ENCODE assay signal across 15 mouse cellular contexts in the genomic region with DNA sequence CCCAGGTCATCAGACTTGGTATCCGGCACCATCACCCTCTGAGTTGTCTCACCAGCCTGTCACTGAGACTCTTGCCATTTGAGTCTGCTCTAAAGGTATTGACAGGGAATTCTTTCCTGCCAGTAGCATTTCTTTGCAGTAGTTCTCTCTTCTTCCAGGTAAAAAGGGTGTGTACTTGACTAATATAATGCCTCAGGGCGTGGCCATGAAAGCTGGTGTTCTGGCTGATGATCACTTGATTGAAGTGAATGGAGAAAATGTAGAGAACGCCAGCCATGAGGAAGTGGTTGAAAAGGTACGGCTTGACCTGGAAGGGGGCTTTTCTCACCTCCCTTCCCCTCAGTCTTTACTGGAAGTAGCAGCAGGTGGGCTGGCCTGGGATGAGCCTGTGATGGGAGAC.
DNase-seq lines count a peak whose midpoint lies in the region.
"Had no signal": no experiment of that assay in that cellular context is flagged by ENCODE, and none has a peak within 500 bp of the region (broad histone marks: within the 10 kb centered on the region; RNA-seq: fewer than 3 reads in every experiment).

No protein-coding gene starts in this region.

- DNase-seq in kidney, adult 18-20 months, result peak; percentile 2
- no peak for DNase-seq in kidney, postnatal 36 days
- peak; percentile 30 for DNase-seq in testis, postnatal 10 days (ENCODE audit: low spot score)
- DNase-seq in testis, postnatal 14 days (ENCODE audit: low spot score), result no peak
- DNase-seq in ZHBTc4 (ENCODE audit: low read depth, low spot score), result peak; percentile 66
- no peak for DNase-seq in cerebellum, postnatal 10 days
- DNase-seq: adrenal gland, adult 2 months; adrenal gland, postnatal 14 days; cerebellum, adult 11 months; cerebellum, adult 2 months; cerebellum, adult 9-11 months; cerebellum, postnatal 36 days; embryo, embryonic 11 days; gastrocnemius, postnatal 25 days; heart, postnatal 14 days had no signal

Comparison
In these comparisons a context has a peak if more than half of its experiments do, and no peak if none do; other contexts are left out.
1. DNase-seq: peak in kidney, adult 18-20 months (single experiment), testis, postnatal 10 days (single experiment) and ZHBTc4 (single experiment); none in kidney, postnatal 36 days (0 of 2), testis, postnatal 14 days (single experiment) and cerebellum, postnatal 10 days (0 of 2).